Mouse (Mus musculus) cortical plate, adult 2 months (tissue): Measurements from ENCODE around the gene Nrxn3.

Experiments used
- CTCF ChIP-seq: fragments of 200-500 bp; IDR thresholded peaks from 2 replicates; pipeline ENCODE4 v1.5.1; 2011; ENCODE audit warnings: mild to moderate bottlenecking, control low read depth, low read length; ENCODE audit not compliant: insufficient read depth; ENCODE audit errors: extremely low read depth
- POLR2A ChIP-seq: fragments of 200-500 bp; IDR thresholded peaks from 2 replicates; pipeline ENCODE4 v1.6.1; 2011; ENCODE audit warnings: mild to moderate bottlenecking, low read length, control low read depth; ENCODE audit not compliant: insufficient read depth; ENCODE audit errors: extremely low read depth

GRCm38 (mm10) chr12:88839724-88840123 lies 117.0 kb downstream of the Nrxn3 start:
- TF ChIP-seq POLR2A (no peak), CTCF (no peak)
